Mouse (Mus musculus): ENCODE results near the gene Jph2.

DNA sequence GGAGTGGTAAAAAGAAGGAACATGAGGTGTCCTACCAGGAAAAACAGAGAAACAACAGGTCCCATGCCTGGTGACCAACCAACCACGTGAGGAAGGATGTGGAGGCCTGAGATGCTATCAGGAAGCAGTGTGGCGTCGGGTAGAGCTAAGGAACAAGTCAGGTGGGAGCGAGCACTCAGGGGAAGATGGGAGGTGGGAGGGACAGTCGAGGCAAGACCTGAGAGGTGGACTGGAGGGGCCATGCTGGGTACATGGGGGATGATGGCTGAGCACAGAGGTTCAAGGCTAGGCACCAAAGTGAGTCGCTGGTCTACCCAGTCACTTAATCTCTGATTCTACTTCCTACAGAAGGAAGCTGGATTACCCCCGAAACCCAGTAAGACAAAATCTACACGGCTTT lies 42.1 kb downstream of the Jph2 start:
- TF ChIP-seq CTCF (IDR thresholded peaks at IDR 0.05; ENCODE audit: low read depth) (no peak), EP300 (IDR thresholded peaks at IDR 0.05; ENCODE audit: low read depth) (no peak)

Data from heart, postnatal 0 days (tissue).